Mouse (Mus musculus) ES-Bruce4 (cell line): Measurements from ENCODE around the gene Olfr1134. TPM values are rescaled to one million over a fixed set of nuclear protein-coding genes. Genes with fewer than 3 reads are reported as not detected.
"Not testable (repeated sequence)": the region's sequence is repeated elsewhere in the genome, so short reads cannot be mapped to it uniquely, and the experiment has no call there.

Source experiments
- H3K27ac ChIP-seq: 2 replicates; pipeline ENCODE4 v1.5.1; 2012; ENCODE audit warnings: low read length, inconsistent platforms; ENCODE audit not compliant: insufficient read depth
- H3K27me3 ChIP-seq: 2 replicates; pipeline ENCODE4 v1.6.1; 2012; ENCODE audit warnings: mild to moderate bottlenecking, low read length, inconsistent platforms; ENCODE audit not compliant: control insufficient read depth, poor library complexity, insufficient read depth, severe bottlenecking
- H3K36me3 ChIP-seq: 2 replicates; pipeline ENCODE4 v1.6.1; 2012; ENCODE audit warnings: inconsistent platforms, mild to moderate bottlenecking, low read length, moderate library complexity; ENCODE audit not compliant: control insufficient read depth, poor library complexity, insufficient read depth, severe bottlenecking
- H3K4me1 ChIP-seq: one replicate; pipeline ENCODE4 v1.8.1; 2011; ENCODE audit warnings: low read length; ENCODE audit not compliant: control insufficient read depth, insufficient read depth
- H3K4me3 ChIP-seq: 2 replicates; pipeline ENCODE4 v1.5.1; 2011; ENCODE audit warnings: low read depth, mild to moderate bottlenecking, low read length
- H3K9ac ChIP-seq: 2 replicates; pipeline ENCODE4 v1.6.1; 2012; ENCODE audit warnings: low read depth, mild to moderate bottlenecking, inconsistent platforms; ENCODE audit not compliant: poor library complexity, severe bottlenecking
- H3K9me3 ChIP-seq: replicated peaks from 2 replicates; pipeline ENCODE4 v1.6.1; 2012; ENCODE audit warnings: mild to moderate bottlenecking, low read length, inconsistent platforms; ENCODE audit not compliant: control insufficient read depth, poor library complexity, insufficient read depth, severe bottlenecking
- CTCF ChIP-seq: IDR thresholded peaks from one replicate; pipeline ENCODE4 v1.8.1; 2011; ENCODE audit warnings: low read depth, low read length
- EP300 ChIP-seq: IDR thresholded peaks from 2 replicates; pipeline ENCODE4 v1.6.1; 2011; ENCODE audit warnings: low read depth, low read length; ENCODE audit not compliant: insufficient read depth
- POLR2A ChIP-seq: IDR thresholded peaks from one replicate; pipeline ENCODE4 v1.8.1; 2011; ENCODE audit warnings: low read length; ENCODE audit not compliant: insufficient read depth
- polyA plus RNA-seq: library from polyadenylated mRNA; stranded (reverse); fragments of >200 nt; gene quantifications from 2 replicates; pipeline ENCODE4 v1.2.4, GENCODE M21; 2011; ENCODE audit warnings: low read depth; ENCODE audit not compliant: missing spikeins, insufficient read depth, insufficient read length

Gene Olfr1134
- polyA plus RNA-seq, 1 experiment = not detected

GRCm38 (mm10) chr2:87626804-87627203 is 31.5 kb downstream of the Olfr1134 start, which contains the start of gene Olfr1131:
Gene Olfr1131, plus strand, starts transcription at chr2:87627104.
- no peak within 1 kb of the TSS for H3K27ac ChIP-seq
- H3K4me3 ChIP-seq = no peak within 1 kb of the TSS
- no peak for TF ChIP-seq CTCF
- TF ChIP-seq EP300 = no peak
- no peak for TF ChIP-seq POLR2A
- no peaks in the 10 kb centered on the region for H3K36me3 ChIP-seq
- H3K27me3 ChIP-seq = no peaks in the 10 kb centered on the region
- no peaks in the 10 kb centered on the region for H3K4me1 ChIP-seq
- H3K9ac ChIP-seq = no peak within 1 kb of the TSS
- no peaks in the 10 kb centered on the region for H3K9me3 ChIP-seq

- not testable (repeated sequence) for H3K36me3 ChIP-seq, H3K9ac ChIP-seq, H3K9me3 ChIP-seq, H3K27me3 ChIP-seq, H3K4me3 ChIP-seq, H3K4me1 ChIP-seq, H3K27ac ChIP-seq
Measured at GRCm38 (mm10) chr2:87605912-87606311, 52.3 kb downstream of the Olfr1134 start, which contains the start of gene Olfr1130. Gene Olfr1130, plus strand, starts transcription at chr2:87606212.

Other genes with a start within 250 kb of the Olfr1134 start
- gene Olfr1123, start 241.8 kb downstream of the Olfr1134 start, polyA plus RNA-seq = not detected in 2 replicates
- gene Olfr1124, start 228.2 kb downstream of the Olfr1134 start, polyA plus RNA-seq = not detected in 2 replicates
- not detected in 2 replicates for gene Olfr1126, start 204.5 kb downstream of the Olfr1134 start, polyA plus RNA-seq
- not detected in 2 replicates for gene Pramel7, start 161.4 kb downstream of the Olfr1134 start, polyA plus RNA-seq
- 0.76 and 1.4 TPM in 2 replicates for gene Pramel6, start 151.9 kb downstream of the Olfr1134 start, polyA plus RNA-seq
- not detected in 2 replicates for gene Olfr153, start 126.7 kb downstream of the Olfr1134 start, polyA plus RNA-seq
- not detected in 2 replicates for gene Olfr1128, start 112.9 kb downstream of the Olfr1134 start, polyA plus RNA-seq
- gene Olfr1129, start 84.6 kb downstream of the Olfr1134 start, polyA plus RNA-seq = not detected in 2 replicates
- not detected in 2 replicates for gene Olfr1130, start 52.2 kb downstream of the Olfr1134 start, polyA plus RNA-seq
- gene Olfr1131, start 31.4 kb downstream of the Olfr1134 start, polyA plus RNA-seq = not detected in 2 replicates
- not detected in 2 replicates for gene Olfr1132, start 20.9 kb downstream of the Olfr1134 start, polyA plus RNA-seq
- not detected in 2 replicates for gene Olfr1133, start 11.1 kb downstream of the Olfr1134 start, polyA plus RNA-seq
- gene Olfr1135, start 15.2 kb upstream of the Olfr1134 start, polyA plus RNA-seq = not detected in 2 replicates
- not detected in 2 replicates for gene Olfr1136, start 35.5 kb upstream of the Olfr1134 start, polyA plus RNA-seq
- not detected in 2 replicates for gene Olfr1137, start 54.7 kb upstream of the Olfr1134 start, polyA plus RNA-seq
- not detected in 2 replicates for gene Olfr1138, start 81.5 kb upstream of the Olfr1134 start, polyA plus RNA-seq
- gene Olfr1140, start 85.3 kb upstream of the Olfr1134 start, polyA plus RNA-seq = not detected in 2 replicates
- gene Olfr1141, start 95.5 kb upstream of the Olfr1134 start, polyA plus RNA-seq = not detected in 2 replicates
- not detected in 2 replicates for gene Olfr152, start 121.0 kb upstream of the Olfr1134 start, polyA plus RNA-seq
- not detected in 2 replicates for gene Olfr1143, start 142.1 kb upstream of the Olfr1134 start, polyA plus RNA-seq
- gene Olfr1145, start 151.4 kb upstream of the Olfr1134 start, polyA plus RNA-seq = not detected in 2 replicates
- not detected in 2 replicates for gene Olfr1148, start 172.1 kb upstream of the Olfr1134 start, polyA plus RNA-seq
- gene Olfr1150-ps1, start 185.5 kb upstream of the Olfr1134 start, polyA plus RNA-seq = not detected in 2 replicates
- not detected in 2 replicates for gene Olfr1151, start 197.4 kb upstream of the Olfr1134 start, polyA plus RNA-seq
- not detected in 2 replicates for gene Olfr1152, start 208.0 kb upstream of the Olfr1134 start, polyA plus RNA-seq
- not detected in 2 replicates for gene Olfr1153, start 236.5 kb upstream of the Olfr1134 start, polyA plus RNA-seq
- gene Olfr1154, start 246.7 kb upstream of the Olfr1134 start, polyA plus RNA-seq = not detected in 2 replicates